Mouse (Mus musculus): ENCODE results near the gene Il15ra.
"Not testable (repeated sequence)": the region's sequence is repeated elsewhere in the genome, so short reads cannot be mapped to it uniquely, and the experiment has no call there.

Il15ra gene

DNA sequence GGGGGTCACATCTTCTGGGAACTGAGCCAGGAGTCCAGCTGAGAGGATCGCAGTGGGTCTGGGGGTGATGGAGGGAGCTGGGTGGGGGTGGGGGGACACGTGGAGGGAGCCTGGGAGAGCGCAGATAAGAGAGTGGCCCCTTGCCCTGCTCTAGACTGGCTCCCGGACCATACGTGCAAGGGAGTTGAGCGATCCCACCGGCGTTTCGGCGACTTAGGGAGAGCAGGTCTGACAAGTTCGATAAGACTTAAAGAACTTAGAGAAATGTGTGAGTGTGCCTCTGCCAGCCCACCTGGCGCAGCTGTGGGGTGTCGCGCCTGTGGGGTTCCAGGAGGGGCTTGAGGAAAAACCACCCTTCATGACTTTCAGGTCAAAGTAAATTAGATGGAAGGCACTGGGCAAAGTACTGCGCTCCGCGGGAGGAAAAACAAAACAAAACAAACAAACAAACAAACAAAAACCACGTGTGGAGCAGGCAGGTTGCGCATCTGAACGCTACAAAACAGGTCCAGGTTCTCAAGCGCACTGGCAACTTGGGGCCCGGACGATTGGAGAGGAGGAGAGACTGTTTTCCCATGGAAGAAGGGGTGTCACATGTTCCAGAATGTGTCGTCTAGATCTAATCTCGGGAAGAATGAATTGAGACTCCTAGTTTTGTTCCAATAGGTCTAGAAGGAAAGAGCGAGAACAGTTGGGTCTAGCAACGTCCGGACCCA lies 1.1 kb downstream of the Il15ra start:
- in situ Hi-C loops (cut with MboI; ENCODE audit: low sequenced_read_pairs) = no loop called here

DNA sequence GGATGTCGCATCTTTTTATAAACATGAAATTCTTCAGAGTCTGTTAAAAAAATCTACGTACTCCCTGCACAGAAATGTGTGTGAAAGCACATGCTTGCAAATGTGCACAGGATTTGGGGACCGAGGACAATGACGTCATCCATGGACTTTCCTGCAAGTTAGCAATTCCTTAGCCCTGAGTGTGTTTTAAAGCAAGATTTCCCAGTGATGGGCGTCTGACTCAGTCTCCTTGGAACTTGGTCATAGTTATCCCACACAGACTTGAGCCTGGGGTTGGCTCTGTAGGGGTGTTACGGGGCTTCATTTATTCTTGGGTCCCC lies 1.6 kb downstream of the Il15ra start:
- in situ Hi-C loops (cut with MboI; ENCODE audit: low sequenced_read_pairs) = no loop called here

- in situ Hi-C loops (cut with MboI; ENCODE audit: low sequenced_read_pairs) = no loop called here
Observed at GRCm38 (mm10) chr2:11708538-11708937, 3.4 kb downstream of the Il15ra start.

GRCm38 (mm10) chr2:11710101-11710500 lies 5.0 kb downstream of the Il15ra start:
- in situ Hi-C loops (cut with MboI; ENCODE audit: low sequenced_read_pairs) = not testable (repeated sequence)

DNA sequence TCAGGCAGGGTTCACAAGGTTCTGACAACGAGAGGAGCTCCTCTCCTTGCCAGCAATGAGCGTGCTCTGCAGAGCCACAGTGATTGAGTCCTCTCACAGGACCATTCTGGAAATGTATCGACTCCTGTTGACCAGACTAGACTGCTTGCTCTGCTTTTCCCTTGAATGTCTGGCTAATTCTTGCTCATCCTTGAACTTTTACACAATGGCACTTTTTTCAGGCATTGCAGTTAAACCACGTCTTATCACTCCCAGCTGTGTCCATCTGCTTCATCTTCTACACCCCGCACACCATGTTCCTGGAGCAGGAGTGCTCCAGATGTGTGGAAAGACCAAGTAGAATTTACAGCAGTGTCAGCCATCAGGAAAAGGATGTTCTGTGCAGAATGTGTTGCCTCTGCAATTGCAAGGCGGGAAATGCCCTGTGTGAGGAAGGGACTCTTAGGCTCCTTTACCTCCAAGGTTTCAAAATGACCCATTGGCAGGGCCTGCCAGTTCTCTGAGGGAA lies 7.4 kb downstream of the Il15ra start:
- in situ Hi-C loops (cut with MboI; ENCODE audit: low sequenced_read_pairs) = no loop called here

DNA sequence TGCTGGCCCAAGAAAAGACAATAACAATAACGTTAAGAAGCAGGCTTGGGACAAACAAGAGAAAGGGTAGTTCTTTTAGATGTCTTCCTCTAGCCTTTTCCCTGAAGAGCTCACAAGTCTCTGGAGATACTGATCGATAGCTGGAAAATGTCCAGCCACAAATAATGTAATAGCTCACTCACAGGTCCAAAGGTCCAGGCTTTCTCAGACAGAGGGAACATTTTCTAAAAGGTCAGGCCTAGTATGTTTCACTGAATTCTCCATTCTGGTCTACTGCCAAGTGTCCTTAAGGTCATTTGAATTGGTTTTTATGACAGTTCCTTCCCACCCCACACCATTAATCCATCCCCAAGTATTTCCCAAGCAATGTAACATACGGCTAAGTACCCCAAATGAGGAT lies 7.9 kb downstream of the Il15ra start:
- in situ Hi-C loops (cut with MboI; ENCODE audit: low sequenced_read_pairs) = no loop called here

GRCm38 (mm10) chr2:11714535-11714934 lies 9.4 kb downstream of the Il15ra start:
- in situ Hi-C loops (cut with MboI; ENCODE audit: low sequenced_read_pairs) = no loop called here

- in situ Hi-C loops (cut with MboI; ENCODE audit: low sequenced_read_pairs) = no loop called here
Observed at GRCm38 (mm10) chr2:11718573-11718972, 13.5 kb downstream of the Il15ra start.

DNA sequence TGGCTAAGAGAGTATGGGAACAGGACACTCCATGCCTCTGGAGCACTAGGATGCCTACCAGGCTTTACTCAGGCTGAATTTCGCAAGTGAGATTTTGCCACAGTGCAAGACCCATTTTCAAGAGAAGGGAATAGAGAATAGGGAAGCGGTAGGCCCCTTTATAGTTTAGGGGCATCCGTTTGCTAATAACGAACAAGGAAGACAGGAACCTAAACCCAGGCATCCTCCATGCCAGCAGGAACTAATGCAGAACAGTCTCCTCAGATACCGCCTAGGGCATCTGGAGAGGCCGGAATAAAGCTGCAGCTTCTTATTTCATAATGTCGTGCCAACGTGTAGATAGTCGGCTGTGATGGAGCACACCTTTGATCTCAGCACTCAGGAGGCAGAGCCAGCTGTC lies 17.5 kb downstream of the Il15ra start:
- in situ Hi-C loops (cut with MboI; ENCODE audit: low sequenced_read_pairs) = no loop called here

DNA sequence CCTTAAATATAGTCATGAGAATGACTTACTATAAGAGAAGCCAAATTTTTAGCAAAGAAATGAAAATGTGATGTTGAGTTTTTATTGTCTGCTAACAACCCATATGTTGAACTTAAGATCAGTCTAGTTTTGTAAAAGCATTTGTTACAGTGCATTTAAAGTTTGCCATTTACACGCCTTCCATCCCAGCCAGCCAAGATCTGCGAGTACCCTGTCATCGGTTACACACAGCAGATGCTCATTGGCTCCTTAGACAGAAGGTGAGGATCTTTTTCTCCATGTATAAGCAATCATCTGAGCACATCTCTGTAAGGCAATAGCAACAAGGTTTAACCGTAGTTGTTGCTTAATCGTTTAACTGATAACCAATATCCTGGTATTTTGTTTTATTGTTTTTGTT lies 22.5 kb downstream of the Il15ra start:
- in situ Hi-C loops (cut with MboI; ENCODE audit: low sequenced_read_pairs) = no loop called here

DNA sequence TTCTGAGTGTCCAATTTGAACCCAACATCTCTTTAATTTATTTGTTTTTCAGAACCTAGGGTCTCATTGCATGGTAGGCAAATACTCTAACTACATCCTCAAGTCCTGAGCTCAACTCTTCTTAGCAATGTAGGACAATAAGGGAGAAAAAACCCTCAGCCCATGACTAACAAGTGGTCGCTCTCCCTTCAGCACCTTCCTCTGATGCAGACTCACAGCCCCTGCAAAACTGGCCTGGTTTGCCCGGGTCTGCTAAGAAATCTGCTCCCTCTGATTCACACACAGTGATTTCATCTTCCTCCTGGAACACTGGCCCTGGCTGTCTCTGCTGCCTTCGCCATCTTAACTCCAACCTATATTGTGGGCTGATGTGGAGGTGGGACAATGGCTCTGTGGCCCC lies 24.0 kb downstream of the Il15ra start:
- in situ Hi-C loops (cut with MboI; ENCODE audit: low sequenced_read_pairs) = no loop called here

DNA sequence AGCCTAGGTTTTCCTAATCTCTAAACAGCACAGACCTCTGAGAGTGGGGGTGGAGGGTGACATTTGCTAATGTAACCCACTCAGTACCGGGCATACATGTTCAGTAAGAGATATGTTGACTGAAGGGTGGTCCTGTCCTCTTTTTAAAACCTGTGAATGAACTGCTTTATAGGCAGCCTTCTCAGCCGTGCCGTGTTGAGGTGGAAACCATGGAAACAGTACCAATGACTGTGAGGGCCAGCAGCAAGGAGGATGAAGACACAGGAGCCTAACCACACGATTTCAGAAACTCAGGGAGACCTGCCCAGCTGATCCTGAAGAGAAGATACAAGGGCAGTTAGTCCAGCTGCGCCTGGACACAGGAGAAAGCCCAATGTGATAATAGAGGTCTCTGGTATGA lies 27.9 kb downstream of the Il15ra start:
- in situ Hi-C loops (cut with MboI; ENCODE audit: low sequenced_read_pairs) = no loop called here

DNA sequence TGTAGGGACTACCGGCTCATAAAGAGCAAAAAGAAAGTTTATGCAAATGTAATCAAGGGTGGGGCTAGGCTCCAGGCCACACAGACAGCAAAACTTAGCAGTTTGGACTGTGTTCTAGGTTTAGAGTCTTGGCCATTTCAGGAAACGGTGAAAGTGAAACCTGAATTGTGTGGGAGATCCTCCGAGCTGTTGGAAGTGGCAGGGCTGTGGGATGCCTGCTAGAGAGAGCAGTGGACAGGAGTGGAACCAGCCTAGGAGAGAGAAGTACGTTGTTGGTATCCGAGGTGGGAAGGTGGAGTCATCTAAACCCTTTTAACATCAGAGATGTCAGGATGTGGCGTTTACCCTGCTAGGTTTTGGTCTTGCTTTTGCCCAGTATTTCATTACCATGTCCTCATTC lies 30.8 kb downstream of the Il15ra start:
- in situ Hi-C loops (cut with MboI; ENCODE audit: low sequenced_read_pairs) = no loop called here

GRCm38 (mm10) chr2:11738794-11739193 lies 33.7 kb downstream of the Il15ra start:
- in situ Hi-C loops (cut with MboI; ENCODE audit: low sequenced_read_pairs) = no loop called here

- in situ Hi-C loops (cut with MboI; ENCODE audit: low sequenced_read_pairs) = no loop called here
Observed at GRCm38 (mm10) chr2:11739516-11740051, 34.5 kb downstream of the Il15ra start.

DNA sequence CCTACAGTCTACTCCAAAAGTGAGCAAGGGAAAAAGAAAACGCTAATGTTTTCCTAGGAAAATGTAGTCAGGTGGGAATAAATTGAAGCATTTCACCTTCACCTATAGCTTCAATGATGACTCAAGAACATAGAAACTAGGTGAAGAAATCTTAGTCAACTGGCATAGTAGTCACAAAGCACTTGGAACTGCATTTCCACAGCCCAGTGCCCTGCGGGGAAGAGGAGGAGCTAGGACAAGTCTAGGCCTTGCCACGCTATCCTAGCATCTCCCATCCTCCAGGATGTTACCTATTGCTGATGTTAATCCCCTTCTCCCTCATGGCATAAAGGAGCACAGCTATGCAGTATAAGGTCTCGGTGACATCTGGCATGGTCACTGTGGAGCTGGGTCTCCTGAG lies 57.5 kb downstream of the Il15ra start:
- in situ Hi-C loops (cut with MboI; ENCODE audit: low sequenced_read_pairs) = no loop called here

DNA sequence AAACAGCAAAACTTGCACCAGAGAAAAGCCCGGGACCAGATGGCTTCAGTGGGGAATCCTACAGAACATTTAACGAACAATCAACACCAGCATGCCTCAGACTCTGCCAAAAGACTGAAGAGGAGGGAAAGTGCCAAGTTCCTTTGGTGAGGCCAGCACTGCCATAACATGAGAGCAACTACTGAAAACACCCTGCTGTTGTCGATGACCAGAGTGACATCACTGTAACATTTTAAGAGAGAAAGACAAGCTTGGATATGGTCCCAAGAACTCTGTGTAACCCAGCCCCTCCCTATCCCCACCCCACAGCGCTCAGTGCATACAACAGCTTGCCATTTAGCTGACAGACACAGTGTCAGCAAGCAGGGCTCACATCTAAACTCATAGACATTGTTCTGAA lies 60.6 kb downstream of the Il15ra start:
- in situ Hi-C loops (cut with MboI; ENCODE audit: low sequenced_read_pairs) = no loop called here

DNA sequence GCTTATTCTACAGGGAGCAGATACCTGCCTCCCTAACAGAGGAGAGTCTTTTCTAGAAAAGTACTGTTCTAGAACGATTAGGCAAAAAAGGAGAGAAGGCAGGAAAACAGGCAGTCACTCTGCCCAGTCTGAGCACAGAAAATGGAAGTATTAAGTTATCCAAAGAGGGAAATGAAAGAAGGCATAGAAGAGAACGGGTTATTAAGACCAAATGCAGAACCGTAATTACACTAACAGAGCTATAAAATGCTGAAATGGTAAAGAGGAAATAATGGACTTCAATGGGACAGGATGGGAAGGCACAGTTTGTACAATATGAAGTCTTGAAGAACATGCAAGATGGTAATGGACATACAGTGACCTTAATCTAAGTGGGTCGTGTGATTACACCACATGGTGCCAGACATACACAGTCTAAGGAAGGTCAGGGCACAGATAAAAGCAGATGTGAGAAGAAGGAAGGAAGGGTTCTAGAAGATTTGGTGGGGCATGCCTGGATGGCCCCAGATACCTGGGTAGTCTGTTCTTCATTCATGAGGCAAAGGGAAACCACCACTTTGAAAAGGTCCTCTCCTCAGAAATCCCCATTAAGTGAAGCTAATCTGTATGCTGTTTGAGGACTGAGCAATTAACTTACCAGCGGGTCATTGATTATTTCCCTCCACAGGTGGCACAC lies 61.5 kb downstream of the Il15ra start:
- in situ Hi-C loops (cut with MboI; ENCODE audit: low sequenced_read_pairs) = no loop called here

GRCm38 (mm10) chr2:11767161-11767545 lies 62.1 kb downstream of the Il15ra start:
- in situ Hi-C loops (cut with MboI; ENCODE audit: low sequenced_read_pairs) = no loop called here

DNA sequence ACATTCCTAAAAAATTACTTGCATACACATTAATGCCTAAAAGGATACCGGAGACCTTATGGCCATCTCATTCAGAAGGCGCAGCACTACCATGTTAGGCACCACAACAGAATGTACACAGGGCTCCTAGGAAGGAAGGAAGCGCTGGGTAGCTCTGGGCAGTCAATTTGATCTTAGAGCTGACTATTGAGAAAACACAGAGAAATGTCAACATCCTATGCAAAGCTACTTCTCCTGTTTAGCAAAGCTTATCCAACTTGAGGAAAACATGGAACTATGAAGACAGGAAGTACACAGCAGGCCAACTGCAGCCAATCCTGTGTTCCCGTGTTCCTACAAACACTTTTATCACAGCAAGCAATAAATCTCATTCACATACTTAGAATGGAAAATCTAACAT lies 66.6 kb downstream of the Il15ra start:
- in situ Hi-C loops (cut with MboI; ENCODE audit: low sequenced_read_pairs) = no loop called here

- in situ Hi-C loops (cut with MboI; ENCODE audit: low sequenced_read_pairs) = no loop called here
Observed at GRCm38 (mm10) chr2:11772401-11772800, 67.3 kb downstream of the Il15ra start.

DNA sequence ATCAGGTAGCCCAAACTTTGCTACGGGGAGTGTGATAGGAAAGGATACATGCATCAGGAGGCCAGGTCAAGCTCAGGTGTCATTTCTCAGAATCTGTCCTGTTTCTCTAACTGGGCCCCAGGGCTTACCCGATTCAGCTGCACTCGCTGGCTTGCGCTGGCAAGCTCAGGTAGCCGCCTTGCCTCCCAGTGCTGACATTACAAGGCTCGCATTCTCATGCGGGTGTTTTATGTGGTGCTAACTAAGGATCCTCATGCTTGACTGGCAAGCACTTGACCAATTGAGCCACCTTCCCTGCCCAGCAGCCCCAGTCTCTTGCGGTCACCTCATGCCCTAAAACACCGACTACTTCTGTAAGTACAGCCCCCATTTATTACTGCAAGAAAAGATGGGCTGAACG lies 69.3 kb downstream of the Il15ra start:
- in situ Hi-C loops (cut with MboI; ENCODE audit: low sequenced_read_pairs) = no loop called here
